Mouse (Mus musculus): Measurements from ENCODE around the gene Aup1.

DNA sequence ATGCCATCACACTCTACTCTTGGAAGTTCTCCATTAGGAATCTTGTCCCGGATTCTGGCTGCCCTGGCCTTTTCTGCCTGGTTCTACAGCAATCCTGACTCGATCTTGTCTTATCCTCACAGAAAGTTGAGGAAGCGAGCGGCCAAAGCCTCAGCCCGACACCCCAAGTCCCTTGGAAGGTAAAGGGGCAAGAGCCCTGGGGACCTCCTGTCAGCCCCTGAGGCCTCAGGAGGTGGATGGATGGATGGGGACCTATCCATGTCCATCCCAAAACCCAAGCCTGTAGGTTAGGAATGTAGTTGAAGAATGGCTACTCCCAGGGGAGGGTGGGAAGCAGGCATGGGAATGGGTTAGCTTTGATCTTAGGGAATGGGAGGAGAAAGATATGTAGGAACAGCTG is 10.3 kb upstream of the Aup1 start:
- TF ChIP-seq GATA1 (IDR thresholded peaks at IDR 0.05; ENCODE audit: borderline replicate concordance, low read length), result no peak
- TF ChIP-seq FLI1 (IDR thresholded peaks at IDR 0.05; ENCODE audit: low read length), result no peak

All from megakaryocyte, embryonic 14.5 days (primary cell).